ENCODE assay signal across 14 mouse cellular contexts in the genomic region with DNA sequence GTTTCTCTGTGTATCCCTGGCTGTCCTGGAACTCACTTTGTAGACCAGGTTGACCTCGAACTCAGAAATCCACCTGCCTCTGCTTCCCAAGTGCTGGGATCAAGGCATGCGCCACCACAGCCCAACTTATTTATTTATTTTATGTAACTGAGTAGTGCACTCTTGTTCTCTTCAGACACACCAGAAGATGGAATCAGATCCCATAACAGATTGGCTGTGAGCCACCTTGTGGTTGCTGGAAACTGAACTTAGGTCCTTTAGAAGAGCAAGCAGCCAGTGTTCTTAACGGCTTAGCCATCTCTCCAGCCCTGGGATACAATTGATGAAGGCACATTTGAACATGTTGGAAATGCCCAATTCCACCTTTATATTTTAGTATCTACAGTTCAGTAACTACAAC. TPM values are rescaled to one million over a fixed set of nuclear protein-coding genes. Genes with fewer than 3 reads are reported as not detected.
A peak's percentile ranks its signal among the peaks of the same experiment; 100 is the strongest.
DNase-seq lines count a peak whose midpoint lies in the region; ATAC-seq and TF ChIP-seq lines count a peak whose summit lies in the region.
"Had no signal": no experiment of that assay in that cellular context is flagged by ENCODE, and none has a peak within 500 bp of the region (broad histone marks: within the 10 kb centered on the region; RNA-seq: fewer than 3 reads in every experiment).

No protein-coding gene starts in this region.

- H3K36me3 ChIP-seq in liver, embryonic 12.5 days = peaks cover 100% of the 10 kb centered on the region
- peaks cover 100% of the 10 kb centered on the region for H3K36me3 ChIP-seq in thymus, adult 2 months (ENCODE audit: control insufficient read depth, insufficient read depth, low read length)

- TF ChIP-seq CTCF in layer of hippocampus, adult 2 months (conservative IDR thresholded peaks at IDR 0.05) = peak; percentile 55
- TF ChIP-seq CTCF in cortical plate, adult 2 months (IDR thresholded peaks at IDR 0.05; ENCODE audit: extremely low read depth, insufficient read depth, low read length) = 0 out of 2 replicates have a peak, but pooled peaks have one; percentile 2
- TF ChIP-seq CTCF in thymus, adult 2 months (IDR thresholded peaks at IDR 0.05; ENCODE audit: borderline replicate concordance, control insufficient read depth, extremely low read depth, insufficient read depth, low read length, poor library complexity) = no peak

- H3K4me2 ChIP-seq in liver, embryonic 12.5 days = no peak overlapping the region
- H3K4me2 ChIP-seq: limb, embryonic 12.5 days had no signal

- H3K9ac ChIP-seq in liver, embryonic 12.5 days = no peak overlapping the region
- H3K9ac ChIP-seq: limb, embryonic 12.5 days had no signal

- TF ChIP-seq POLR2A in cortical plate, adult 2 months (IDR thresholded peaks at IDR 0.05; ENCODE audit: extremely low read depth, insufficient read depth, low read length) = no peak
- no peak for TF ChIP-seq POLR2A in thymus, adult 2 months (IDR thresholded peaks at IDR 0.05; ENCODE audit: control insufficient read depth, extremely low read depth, insufficient read depth, low read length, poor library complexity)

- H3K9me3 ChIP-seq in liver, embryonic 12.5 days (replicated peaks) = no peaks in the 10 kb centered on the region
- H3K9me3 ChIP-seq: limb, embryonic 12.5 days had no signal

- no peak overlapping the region for H3K4me3 ChIP-seq in layer of hippocampus, adult 2 months
- H3K4me3 ChIP-seq in cortical plate, adult 2 months (ENCODE audit: insufficient read depth, low read length) = no peak overlapping the region
- no peak overlapping the region for H3K4me3 ChIP-seq in liver, embryonic 12.5 days
- H3K4me3 ChIP-seq in thymus, adult 2 months (ENCODE audit: control insufficient read depth, insufficient read depth, low read length) = no peak overlapping the region
- H3K4me3 ChIP-seq: limb, embryonic 12.5 days had no signal

- no peaks in the 10 kb centered on the region for H3K27me3 ChIP-seq in liver, embryonic 12.5 days (replicated peaks)
- no peaks in the 10 kb centered on the region for H3K27me3 ChIP-seq in thymus, adult 2 months (ENCODE audit: control insufficient read depth, insufficient read depth, low read length)
- H3K27me3 ChIP-seq: limb, embryonic 12.5 days had no signal

- no peak for ATAC-seq in liver, embryonic 12.5 days

- H3K4me1 ChIP-seq in cortical plate, adult 2 months (ENCODE audit: control insufficient read depth, insufficient read depth, low read length) = no peaks in the 10 kb centered on the region
- H3K4me1 ChIP-seq in liver, embryonic 12.5 days = no peaks in the 10 kb centered on the region
- no peaks in the 10 kb centered on the region for H3K4me1 ChIP-seq in thymus, adult 2 months (replicated peaks; ENCODE audit: control insufficient read depth, insufficient read depth, low read length)
- H3K4me1 ChIP-seq: limb, embryonic 12.5 days had no signal

- DNase-seq in gastrocnemius, adult 18-20 months (ENCODE audit: low spot score) = peak; percentile 32
- no peak for DNase-seq in gastrocnemius, postnatal 36 days
- no peak for DNase-seq in layer of hippocampus, adult 2 months (ENCODE audit: low spot score in 2 of 2)
- DNase-seq in layer of hippocampus, adult 11-12 months (ENCODE audit: low spot score) = no peak
- peak; percentile 50 for DNase-seq in 416B (ENCODE audit: low read depth)
- no peak for DNase-seq in thymus, adult 2 months
- DNase-seq: adrenal gland, postnatal 10 days; cerebellum, postnatal 36 days; heart, postnatal 4 days; thymus, postnatal 14 days had no signal

- 84% methylated on average over 3 of the region's 3 CpGs for WGBS in liver, embryonic 12.5 days (ENCODE audit: insufficient replicate concordance)
- 89% methylated on average over 3 of the region's 3 CpGs for WGBS in thymus, adult 2 months

- H3K27ac ChIP-seq in layer of hippocampus, adult 2 months = no peak overlapping the region
- H3K27ac ChIP-seq in cortical plate, adult 2 months (ENCODE audit: insufficient read depth, low read length) = no peak overlapping the region
- no peak overlapping the region for H3K27ac ChIP-seq in liver, embryonic 12.5 days
- no peak overlapping the region for H3K27ac ChIP-seq in thymus, adult 2 months (ENCODE audit: control insufficient read depth, insufficient read depth, low read length)
- H3K27ac ChIP-seq: limb, embryonic 12.5 days; macrophage had no signal

- intact Hi-C loops in gastrocnemius, postnatal 36 days (cut with DNase I) = no loop called here

RNA-seq across cellular contexts. Expression of gene Il34, which starts 12.9 kb away (rescaled TPM):
- total RNA-seq in gastrocnemius, adult 18-20 months (2021) = 1 to 10 TPM; 5.2 to 5.7 TPM
- total RNA-seq in gastrocnemius, postnatal 36 days (2021) = 1 to 10 TPM; 4.8 TPM
- total RNA-seq in layer of hippocampus, adult 2 months (2021) = 10 to 100 TPM; 64.7 to 71.5 TPM
- 103 and 108 TPM in 2 replicates for polyA plus RNA-seq in cortical plate, adult 2 months (2012; rRNA removed)
- polyA plus RNA-seq in liver, embryonic 12.5 days (2016; fragmentation: Nextera tagmentation; extraction: Ambion mirVana) = not detected in 2 replicates
- polyA plus RNA-seq in thymus, adult 2 months (2012; rRNA removed) = 23.2 and 29.3 TPM in 2 replicates
- polyA plus RNA-seq: macrophage had no signal

RNA-seq across cellular contexts. Expression of gene Cog4, which starts 27.8 kb away (rescaled TPM):
- 10 to 100 TPM; 63.7 to 63.8 TPM for total RNA-seq in gastrocnemius, adult 18-20 months (2021)
- 10 to 100 TPM; 57.2 to 59.1 TPM for total RNA-seq in gastrocnemius, postnatal 36 days (2021)
- 10 to 100 TPM; 61.4 to 64.0 TPM for total RNA-seq in layer of hippocampus, adult 2 months (2021)
- 41.8 and 42.9 TPM in 2 replicates for polyA plus RNA-seq in cortical plate, adult 2 months (2012; rRNA removed)
- polyA plus RNA-seq in liver, embryonic 12.5 days (2016; fragmentation: Nextera tagmentation; extraction: Ambion mirVana) = 43.1 and 45.1 TPM in 2 replicates
- 34.0 and 38.3 TPM in 2 replicates for polyA plus RNA-seq in thymus, adult 2 months (2012; rRNA removed)

RNA-seq across cellular contexts. Expression of gene Sf3b3, which starts 28.0 kb away (rescaled TPM):
- total RNA-seq in gastrocnemius, adult 18-20 months (2021) = 10 to 100 TPM; 13.2 to 16.1 TPM
- 10 to 100 TPM; 16.5 to 18.5 TPM for total RNA-seq in gastrocnemius, postnatal 36 days (2021)
- 10 to 100 TPM; 71.1 to 74.7 TPM for total RNA-seq in layer of hippocampus, adult 2 months (2021)
- polyA plus RNA-seq in cortical plate, adult 2 months (2012; rRNA removed) = 36.8 and 37.4 TPM in 2 replicates
- 127 TPM in 2 replicates for polyA plus RNA-seq in liver, embryonic 12.5 days (2016; fragmentation: Nextera tagmentation; extraction: Ambion mirVana)
- polyA plus RNA-seq in thymus, adult 2 months (2012; rRNA removed) = 78.5 and 82.0 TPM in 2 replicates

Comparison
In these comparisons a context has a peak if more than half of its experiments do, and no peak if none do; other contexts are left out.
1. DNase-seq: peak in gastrocnemius, adult 18-20 months (single experiment) and 416B (single experiment); none in gastrocnemius, postnatal 36 days (0 of 2), layer of hippocampus, adult 2 months (0 of 2), layer of hippocampus, adult 11-12 months (single experiment) and thymus, adult 2 months (single experiment).
2. RNA of gene Il34, which starts 12.9 kb away (total RNA-seq): 64.7 to 71.5 TPM in layer of hippocampus, adult 2 months; 5.2 to 5.7 TPM in gastrocnemius, adult 18-20 months and 4.8 TPM in gastrocnemius, postnatal 36 days; every median in the first group is over 4 times any median in the second.